Mouse (Mus musculus): ENCODE measurements around the gene Zic5. TPM values are rescaled to one million over a fixed set of nuclear protein-coding genes. Genes with fewer than 3 reads are reported as not detected.

Zic5 gene
- total RNA-seq (2023) = not detected

GRCm38 (mm10) chr14:122464763-122465741 is at the start of gene Zic5:
Zic5 (minus strand) TSS chr14:122465677.

GRCm38 (mm10) chr14:122490441-122491328 is 25.2 kb upstream of the Zic5 start, which contains the start of gene Gm10837:
Gm10837 (plus strand) TSS chr14:122490586.

GRCm38 (mm10) chr14:122474891-122475556 is 9.5 kb upstream of the Zic5 start, which contains the start of gene Zic2:
Zic2 (plus strand) TSS chr14:122475435.

GRCm38 (mm10) chr14:122450496-122451382 is 14.7 kb downstream of the Zic5 start, which contains the start of gene Gm5089:
Gm5089 (minus strand) TSS chr14:122451115.

Other genes starting within 250 kb of the Zic5 start
- gene Gm5089, start 14.6 kb downstream of the Zic5 start, total RNA-seq (2023) = not detected
- not detected for gene Zic2, start 9.8 kb upstream of the Zic5 start, total RNA-seq (2023)
- gene Gm10837, start 24.9 kb upstream of the Zic5 start, total RNA-seq (2023) = not detected
- gene Pcca, start 68.6 kb upstream of the Zic5 start, total RNA-seq (2023) = 10 to 100 TPM; 33.5 to 37.5 TPM